Mouse (Mus musculus): ENCODE data around the gene Ripor1. TPM values are rescaled to one million over a fixed set of nuclear protein-coding genes. Genes with fewer than 3 reads are reported as not detected.

Ripor1 gene
- polyA plus RNA-seq, 1 experiment, result 28.7 TPM

GRCm38 (mm10) chr8:105624401-105624800 is 19.3 kb downstream of the Ripor1 start:
- H3K4me3 ChIP-seq (ENCODE audit: insufficient read depth, poor library complexity, severe bottlenecking), result no peak overlapping the region
- peaks cover 2% of the 10 kb centered on the region for H3K79me3 ChIP-seq (ENCODE audit: low read depth)
- TF ChIP-seq MAX (IDR thresholded peaks at IDR 0.05), result no peak
- no peak for TF ChIP-seq CTCF (IDR thresholded peaks at IDR 0.05; ENCODE audit: control insufficient read depth, insufficient read depth, insufficient read length)
- TF ChIP-seq CEBPB (IDR thresholded peaks at IDR 0.05; ENCODE audit: low read depth), result no peak
- TF ChIP-seq FOSL1 (IDR thresholded peaks at IDR 0.05; ENCODE audit: insufficient read depth, low read length, poor library complexity, severe bottlenecking), result no peak
- TF ChIP-seq MYOD1 (IDR thresholded peaks at IDR 0.05; ENCODE audit: control insufficient read depth, insufficient read length, low read depth), result no peak
- TF ChIP-seq MYOG (IDR thresholded peaks at IDR 0.05; ENCODE audit: control insufficient read depth, extremely low read depth, insufficient read length), result no peak
- TF ChIP-seq USF1 (IDR thresholded peaks at IDR 0.05; ENCODE audit: low read depth), result no peak
- H3ac ChIP-seq (ENCODE audit: control insufficient read depth, insufficient read length, low read depth), result no peak overlapping the region
- H3K79me2 ChIP-seq (ENCODE audit: control insufficient read depth, insufficient read depth), result no peaks in the 10 kb centered on the region
- peaks cover 27% of the 10 kb centered on the region for H3K36me3 ChIP-seq (ENCODE audit: control insufficient read depth, insufficient read depth)
- no peaks in the 10 kb centered on the region for H3K27me3 ChIP-seq (ENCODE audit: control insufficient read depth, insufficient read depth, insufficient read length)

DNA sequence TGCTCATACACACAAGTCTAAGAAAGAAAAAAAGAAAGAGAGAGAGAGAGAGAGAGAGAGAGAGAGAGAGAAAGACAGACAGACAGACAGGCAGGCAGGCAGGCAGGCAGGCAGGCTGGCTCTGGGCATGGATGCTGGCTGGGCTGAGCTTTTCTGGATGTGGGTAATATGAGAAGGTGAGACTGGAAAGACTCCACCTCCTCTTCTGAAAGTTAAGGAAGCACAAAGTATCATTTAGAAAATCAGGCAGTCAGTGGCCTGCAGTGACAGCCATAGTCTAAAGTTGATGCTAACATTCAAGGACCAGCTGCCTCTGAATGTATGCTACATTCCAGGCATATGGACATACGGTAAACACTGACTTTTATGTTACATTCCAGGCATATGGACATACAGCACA is 19.8 kb downstream of the Ripor1 start:
- H3K4me3 ChIP-seq (ENCODE audit: insufficient read depth, poor library complexity, severe bottlenecking), result no peak overlapping the region
- H3K27me3 ChIP-seq (ENCODE audit: control insufficient read depth, insufficient read depth, insufficient read length), result no peaks in the 10 kb centered on the region
- H3K79me3 ChIP-seq (ENCODE audit: low read depth), result peaks cover 2% of the 10 kb centered on the region
- H3ac ChIP-seq (ENCODE audit: control insufficient read depth, insufficient read length, low read depth), result no peak overlapping the region
- TF ChIP-seq MYOG (IDR thresholded peaks at IDR 0.05; ENCODE audit: control insufficient read depth, extremely low read depth, insufficient read length) (no peak), CEBPB (IDR thresholded peaks at IDR 0.05; ENCODE audit: low read depth) (no peak), CTCF (IDR thresholded peaks at IDR 0.05; ENCODE audit: control insufficient read depth, insufficient read depth, insufficient read length) (no peak), FOSL1 (IDR thresholded peaks at IDR 0.05; ENCODE audit: insufficient read depth, low read length, poor library complexity, severe bottlenecking) (no peak), MAX (IDR thresholded peaks at IDR 0.05) (no peak), MYOD1 (IDR thresholded peaks at IDR 0.05; ENCODE audit: control insufficient read depth, insufficient read length, low read depth) (no peak), USF1 (IDR thresholded peaks at IDR 0.05; ENCODE audit: low read depth) (no peak)
- peaks cover 24% of the 10 kb centered on the region for H3K36me3 ChIP-seq (ENCODE audit: control insufficient read depth, insufficient read depth)
- no peaks in the 10 kb centered on the region for H3K79me2 ChIP-seq (ENCODE audit: control insufficient read depth, insufficient read depth)

DNA sequence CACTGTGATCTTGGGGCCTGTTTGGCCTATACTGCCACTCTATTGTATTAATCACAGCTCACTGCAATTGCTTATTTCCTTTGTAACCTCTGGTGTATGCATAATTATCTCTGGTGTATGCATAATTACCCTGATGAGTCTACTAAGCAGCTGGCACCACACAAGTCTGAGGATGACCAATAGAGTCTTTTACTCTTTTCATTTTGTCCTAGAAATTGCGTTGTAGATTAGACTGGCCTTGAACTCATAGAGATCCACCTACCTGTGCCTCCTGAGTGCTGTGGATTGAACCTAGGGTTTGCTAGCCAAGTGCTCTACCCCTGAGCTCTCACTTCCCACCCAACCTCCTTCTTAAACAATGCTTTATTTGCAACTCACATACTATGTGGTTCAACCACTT is 21.0 kb downstream of the Ripor1 start:
- H3K4me3 ChIP-seq (ENCODE audit: insufficient read depth, poor library complexity, severe bottlenecking), result no peak overlapping the region
- H3K79me2 ChIP-seq (ENCODE audit: control insufficient read depth, insufficient read depth), result no peaks in the 10 kb centered on the region
- H3K27me3 ChIP-seq (ENCODE audit: control insufficient read depth, insufficient read depth, insufficient read length), result no peaks in the 10 kb centered on the region
- peaks cover 14% of the 10 kb centered on the region for H3K36me3 ChIP-seq (ENCODE audit: control insufficient read depth, insufficient read depth)
- TF ChIP-seq MYOG (IDR thresholded peaks at IDR 0.05; ENCODE audit: control insufficient read depth, extremely low read depth, insufficient read length) (no peak), MAX (IDR thresholded peaks at IDR 0.05) (no peak), USF1 (IDR thresholded peaks at IDR 0.05; ENCODE audit: low read depth) (no peak), CTCF (IDR thresholded peaks at IDR 0.05; ENCODE audit: control insufficient read depth, insufficient read depth, insufficient read length) (no peak), MYOD1 (IDR thresholded peaks at IDR 0.05; ENCODE audit: control insufficient read depth, insufficient read length, low read depth) (no peak), CEBPB (IDR thresholded peaks at IDR 0.05; ENCODE audit: low read depth) (no peak), FOSL1 (IDR thresholded peaks at IDR 0.05; ENCODE audit: insufficient read depth, low read length, poor library complexity, severe bottlenecking) (no peak)
- no peak overlapping the region for H3ac ChIP-seq (ENCODE audit: control insufficient read depth, insufficient read length, low read depth)
- H3K79me3 ChIP-seq (ENCODE audit: low read depth), result peaks cover 2% of the 10 kb centered on the region

GRCm38 (mm10) chr8:105629337-105629736 is 24.3 kb downstream of the Ripor1 start:
- H3K79me2 ChIP-seq (ENCODE audit: control insufficient read depth, insufficient read depth), result peaks cover 10% of the 10 kb centered on the region
- H3ac ChIP-seq (ENCODE audit: control insufficient read depth, insufficient read length, low read depth), result no peak overlapping the region
- TF ChIP-seq MAX (IDR thresholded peaks at IDR 0.05), result no peak
- TF ChIP-seq MYOG (IDR thresholded peaks at IDR 0.05; ENCODE audit: control insufficient read depth, extremely low read depth, insufficient read length), result no peak
- TF ChIP-seq FOSL1 (IDR thresholded peaks at IDR 0.05; ENCODE audit: insufficient read depth, low read length, poor library complexity, severe bottlenecking), result no peak
- no peak for TF ChIP-seq USF1 (IDR thresholded peaks at IDR 0.05; ENCODE audit: low read depth)

GRCm38 (mm10) chr8:105634771-105635458 is 29.9 kb downstream of the Ripor1 start:
- H3K4me3 ChIP-seq (ENCODE audit: insufficient read depth, poor library complexity, severe bottlenecking), result no peak overlapping the region
- TF ChIP-seq USF1 (IDR thresholded peaks at IDR 0.05; ENCODE audit: low read depth) (no peak), MYOD1 (IDR thresholded peaks at IDR 0.05; ENCODE audit: control insufficient read depth, insufficient read length, low read depth) (no peak), MAX (IDR thresholded peaks at IDR 0.05) (no peak)
- peaks cover 33% of the 10 kb centered on the region for H3K79me3 ChIP-seq (ENCODE audit: low read depth)
- no peak overlapping the region for H3ac ChIP-seq (ENCODE audit: control insufficient read depth, insufficient read length, low read depth)
- peaks cover 58% of the 10 kb centered on the region for H3K79me2 ChIP-seq (ENCODE audit: control insufficient read depth, insufficient read depth)
- no peaks in the 10 kb centered on the region for H3K27me3 ChIP-seq (ENCODE audit: control insufficient read depth, insufficient read depth, insufficient read length)
- H3K36me3 ChIP-seq (ENCODE audit: control insufficient read depth, insufficient read depth), result peaks cover 8% of the 10 kb centered on the region

More at GRCm38 (mm10) chr8:105629337-105629736, 24.3 kb downstream of the Ripor1 start:
- no peak overlapping the region for H3K4me3 ChIP-seq (ENCODE audit: insufficient read depth, poor library complexity, severe bottlenecking)
- H3K36me3 ChIP-seq (ENCODE audit: control insufficient read depth, insufficient read depth), result peaks cover 3% of the 10 kb centered on the region
- H3K79me3 ChIP-seq (ENCODE audit: low read depth), result peaks cover 7% of the 10 kb centered on the region
- H3K27me3 ChIP-seq (ENCODE audit: control insufficient read depth, insufficient read depth, insufficient read length), result no peaks in the 10 kb centered on the region

DNA sequence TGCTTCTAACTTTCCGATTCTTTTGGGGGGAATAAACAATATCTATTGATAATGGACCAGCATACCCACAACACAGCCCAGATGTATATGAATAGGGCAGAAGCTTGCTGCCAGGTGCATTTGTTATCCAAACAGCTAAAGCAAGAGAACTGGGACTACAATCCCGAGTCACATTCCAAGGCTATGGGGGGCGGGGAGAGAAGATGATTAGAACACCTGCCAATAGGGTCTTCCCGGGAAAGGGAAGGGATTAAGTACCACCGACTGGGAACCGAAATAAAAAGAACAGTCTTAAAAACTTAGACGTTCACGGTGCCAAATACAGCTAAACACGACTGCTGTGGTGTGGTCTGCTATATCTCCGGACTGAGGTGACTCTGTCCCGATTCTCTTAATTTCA is 30.4 kb downstream of the Ripor1 start:
- H3K27me3 ChIP-seq (ENCODE audit: control insufficient read depth, insufficient read depth, insufficient read length), result no peaks in the 10 kb centered on the region
- TF ChIP-seq CEBPB (IDR thresholded peaks at IDR 0.05; ENCODE audit: low read depth) (no peak), MYOD1 (IDR thresholded peaks at IDR 0.05; ENCODE audit: control insufficient read depth, insufficient read length, low read depth) (no peak), FOSL1 (IDR thresholded peaks at IDR 0.05; ENCODE audit: insufficient read depth, low read length, poor library complexity, severe bottlenecking) (no peak), CTCF (IDR thresholded peaks at IDR 0.05; ENCODE audit: control insufficient read depth, insufficient read depth, insufficient read length) (no peak), MAX (IDR thresholded peaks at IDR 0.05) (no peak), USF1 (IDR thresholded peaks at IDR 0.05; ENCODE audit: low read depth) (no peak), MYOG (IDR thresholded peaks at IDR 0.05; ENCODE audit: control insufficient read depth, extremely low read depth, insufficient read length) (no peak)
- H3K4me3 ChIP-seq (ENCODE audit: insufficient read depth, poor library complexity, severe bottlenecking), result peak overlapping the region; percentile 84
- H3K79me3 ChIP-seq (ENCODE audit: low read depth), result peaks cover 39% of the 10 kb centered on the region
- H3ac ChIP-seq (ENCODE audit: control insufficient read depth, insufficient read length, low read depth), result peak overlapping the region; percentile 95
- peaks cover 8% of the 10 kb centered on the region for H3K36me3 ChIP-seq (ENCODE audit: control insufficient read depth, insufficient read depth)
- peaks cover 64% of the 10 kb centered on the region for H3K79me2 ChIP-seq (ENCODE audit: control insufficient read depth, insufficient read depth)

All from C2C12 (cell line).